Mouse (Mus musculus) stomach, postnatal 0 days (tissue): ENCODE data around the gene Ifnar2.

ENCODE experiments used
- CTCF ChIP-seq: IDR thresholded peaks from 2 replicates; pipeline ENCODE4 v1.5.1; 2016; ENCODE audit warnings: antibody characterized with exemption, low read depth, mild to moderate bottlenecking, moderate library complexity
- EP300 ChIP-seq: optimal IDR thresholded peaks from 2 replicates; pipeline ENCODE3; 2016; ENCODE audit warnings: antibody characterized with exemption

- TF ChIP-seq CTCF (no peak), EP300 (no peak)
These were observed 23.2 kb downstream of the Ifnar2 start for GRCm38 (mm10) chr16:91395633-91396392.
